Mouse (Mus musculus) right cerebral cortex, postnatal 36 days (tissue): ENCODE measurements around the gene Clns1a.

Experiments used
- DNase-seq, 2 experiments: peaks; one replicate each; pipeline ENCODE4 v3.0.0; 2022; ENCODE audit warnings: low spot score in 2 of 2, mixed read lengths in 1 of 2

Gene Clns1a

DNA sequence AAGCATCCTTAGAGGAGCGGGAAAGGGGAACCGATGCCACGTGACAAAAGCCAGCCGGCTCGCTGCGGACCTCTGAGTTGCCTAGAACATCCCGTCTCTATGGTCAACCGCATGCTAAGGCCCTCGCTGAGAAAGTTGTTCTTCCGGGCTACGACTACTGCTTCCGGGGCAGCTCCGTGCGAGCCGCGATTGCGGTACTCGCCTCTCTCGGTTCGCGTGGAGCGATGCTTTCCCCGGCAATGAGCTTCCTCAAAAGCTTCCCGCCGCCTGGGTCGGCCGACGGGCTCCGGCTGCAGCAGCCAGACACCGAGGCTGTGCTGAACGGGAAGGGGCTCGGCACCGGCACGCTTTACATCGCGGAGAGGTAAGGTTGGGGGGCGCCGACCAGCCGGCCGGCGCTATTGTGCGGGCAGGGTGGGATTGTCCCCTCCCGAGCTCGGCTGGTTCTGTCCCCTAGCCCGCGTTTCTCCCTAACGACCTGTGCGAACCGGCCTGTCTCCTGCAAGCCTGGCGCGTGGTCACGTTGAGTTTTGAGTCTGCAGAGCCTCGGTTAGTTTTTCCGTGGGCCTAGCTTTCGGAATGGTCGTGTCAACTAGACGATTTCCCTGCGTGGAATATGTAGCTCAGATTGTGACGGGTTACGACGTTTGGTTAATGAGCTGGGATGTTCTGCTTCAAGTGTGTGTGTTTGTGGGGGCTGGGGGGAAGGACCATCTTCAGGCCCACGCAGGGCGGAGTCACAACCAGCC lies at the start of gene Clns1a:
Clns1a (plus strand) TSS at position 129 of the 749 bp plus-strand sequence.
- peak; percentile 88 to 91 for DNase-seq

DNA sequence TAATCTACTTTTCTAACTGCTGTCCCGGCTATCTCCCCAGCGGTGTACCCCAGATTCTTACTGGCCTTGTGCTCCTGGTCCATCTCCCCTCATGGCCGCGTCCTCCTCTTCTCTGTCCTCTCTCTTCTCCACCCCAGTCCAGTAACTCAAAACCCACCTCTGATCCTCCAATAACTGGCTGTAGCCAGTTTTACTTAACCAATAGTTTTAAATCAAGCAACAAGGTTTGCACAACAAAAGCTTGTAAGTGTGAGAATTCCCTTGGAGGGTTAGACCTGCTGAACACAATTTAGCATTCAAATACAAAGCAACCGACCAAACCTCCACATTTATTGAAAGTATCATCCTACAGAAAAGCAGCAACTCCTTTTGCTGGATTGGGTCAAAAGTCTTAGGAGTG lies 48.8 kb upstream of the Clns1a start:
- DNase-seq, result no peak

DNA sequence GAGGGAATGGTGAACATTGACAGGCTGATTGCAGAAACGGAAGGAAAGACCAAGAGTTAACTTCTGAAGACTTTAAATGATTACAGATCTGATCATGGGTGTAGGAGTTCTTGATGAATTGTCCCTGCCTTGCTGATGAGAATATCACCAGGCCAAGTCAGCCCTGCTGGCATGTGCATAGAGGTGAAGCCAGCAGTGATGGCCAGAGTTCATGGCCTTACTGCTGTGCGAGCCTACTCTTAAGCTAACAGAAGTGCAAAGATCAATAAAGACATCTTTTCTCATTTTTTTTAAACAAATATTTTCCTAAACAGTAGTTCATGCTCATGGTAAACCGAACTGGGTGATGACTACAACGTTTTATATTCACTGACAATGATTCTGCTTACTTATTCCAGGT lies 45.7 kb upstream of the Clns1a start:
- no peak for DNase-seq

DNA sequence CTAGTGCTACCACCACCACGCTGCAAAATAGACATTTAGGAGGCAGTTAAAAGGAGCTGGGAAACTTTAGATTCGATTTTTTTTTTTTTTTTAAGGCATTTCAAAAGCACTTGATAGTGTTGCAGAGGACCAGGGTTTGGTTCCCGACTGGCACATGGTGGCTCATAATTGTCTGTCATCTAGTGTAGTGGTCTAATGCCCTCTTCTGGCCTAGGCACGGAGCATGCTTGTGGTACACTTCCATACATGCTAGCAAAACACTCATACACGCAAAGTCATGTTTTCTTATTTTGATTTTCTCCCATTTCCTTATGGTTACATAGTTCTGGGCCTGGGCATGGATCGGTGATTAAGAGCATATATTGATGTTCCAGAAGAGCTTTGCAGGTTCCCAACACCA lies 40.3 kb upstream of the Clns1a start:
- no peak for DNase-seq

DNA sequence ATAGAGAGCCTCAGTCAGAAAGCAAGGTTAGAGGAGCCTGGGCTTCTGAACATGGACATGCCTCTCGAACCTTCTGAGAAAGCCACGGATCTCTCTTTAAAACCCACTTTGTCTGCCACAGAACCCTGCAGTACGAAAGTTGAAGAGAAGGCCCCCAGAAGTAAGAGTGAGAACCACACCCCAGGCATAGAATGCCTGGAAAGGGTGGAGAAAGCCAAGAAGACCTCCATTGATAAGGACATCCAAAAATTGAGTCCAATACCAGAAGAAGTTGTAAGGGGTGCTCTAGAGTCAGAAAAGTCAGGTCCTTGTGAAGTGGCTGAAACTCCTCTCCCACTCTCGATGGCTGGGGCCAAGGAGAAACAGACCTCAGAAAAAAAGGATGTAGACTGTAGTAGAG lies 34.8 kb upstream of the Clns1a start:
- DNase-seq, result no peak

DNA sequence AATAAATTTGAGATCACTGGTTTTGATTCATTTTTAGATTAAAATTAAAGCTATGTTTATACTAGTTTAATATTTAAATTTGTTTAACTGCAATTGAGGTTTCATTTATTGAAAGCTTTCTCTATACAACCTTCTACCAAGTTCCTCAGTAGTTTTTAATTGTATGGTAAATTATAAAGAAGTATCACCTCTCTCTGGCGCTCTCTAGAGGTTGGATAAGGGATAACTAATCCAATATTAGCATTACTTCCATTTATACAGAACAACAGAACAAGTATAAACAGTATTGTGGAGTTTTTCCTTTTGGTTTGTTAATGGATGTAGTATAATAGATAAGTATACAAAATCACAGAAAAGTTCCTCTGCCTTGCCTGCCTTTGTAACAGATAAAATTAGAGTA lies 17.2 kb upstream of the Clns1a start:
- no peak for DNase-seq

DNA sequence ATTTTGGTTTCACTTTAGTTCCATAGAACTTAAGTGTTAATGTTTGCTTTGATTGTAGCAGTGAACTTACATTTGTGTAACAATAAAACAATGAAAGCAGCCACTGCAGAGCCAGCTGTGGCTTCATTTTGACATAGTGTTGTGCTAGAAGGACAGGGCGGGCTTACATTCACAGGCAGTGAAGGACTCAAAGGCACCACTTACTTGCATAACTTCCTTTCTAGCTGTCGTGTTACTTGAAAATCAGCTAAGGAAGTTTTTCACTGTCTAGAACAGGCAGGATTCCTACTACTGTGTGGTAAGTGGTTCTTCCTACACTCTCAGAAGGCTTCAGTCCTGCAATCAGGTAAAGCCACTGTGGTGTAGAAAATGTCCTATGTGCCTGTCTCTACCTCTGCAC lies 8.6 kb upstream of the Clns1a start:
- DNase-seq, result no peak

DNA sequence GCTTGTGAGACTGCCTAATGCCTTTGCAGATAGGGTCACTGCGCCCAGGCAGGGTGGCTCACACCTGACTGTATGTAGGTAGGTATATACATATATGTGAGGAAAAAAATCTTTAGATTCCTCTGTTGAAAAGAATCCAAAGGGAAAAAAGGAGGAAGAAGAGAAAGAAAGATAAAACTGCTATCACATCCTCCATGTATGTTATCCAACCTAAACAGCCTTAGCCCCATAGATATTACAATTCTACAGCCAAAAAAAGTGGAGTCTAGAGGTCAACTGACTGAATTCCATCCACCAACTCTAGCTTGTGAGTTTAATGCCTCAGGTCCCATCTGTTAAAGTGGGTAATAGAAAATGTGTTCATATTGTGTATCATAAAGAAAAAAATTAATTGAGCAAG lies 993 bp upstream of the Clns1a start:
- DNase-seq, result no peak

DNA sequence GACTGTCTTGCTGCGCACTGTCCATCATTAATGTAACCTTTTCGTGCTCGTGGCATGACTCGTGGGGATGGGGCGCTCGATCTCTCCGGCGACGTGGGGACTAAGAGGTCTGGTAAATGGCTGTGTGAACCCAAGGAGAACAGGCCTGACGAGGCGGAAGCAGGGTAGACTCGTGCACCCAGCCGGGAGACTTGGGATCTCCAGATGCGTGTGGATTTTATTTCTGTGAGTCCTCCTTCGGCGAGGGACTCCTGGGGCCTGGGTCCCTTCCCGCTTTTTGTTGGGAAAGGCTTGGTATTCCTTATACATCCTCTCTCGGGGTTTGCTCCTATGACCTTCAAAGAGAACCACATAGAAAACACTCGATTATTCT lies 315 bp upstream of the Clns1a start:
- DNase-seq, result no peak

DNA sequence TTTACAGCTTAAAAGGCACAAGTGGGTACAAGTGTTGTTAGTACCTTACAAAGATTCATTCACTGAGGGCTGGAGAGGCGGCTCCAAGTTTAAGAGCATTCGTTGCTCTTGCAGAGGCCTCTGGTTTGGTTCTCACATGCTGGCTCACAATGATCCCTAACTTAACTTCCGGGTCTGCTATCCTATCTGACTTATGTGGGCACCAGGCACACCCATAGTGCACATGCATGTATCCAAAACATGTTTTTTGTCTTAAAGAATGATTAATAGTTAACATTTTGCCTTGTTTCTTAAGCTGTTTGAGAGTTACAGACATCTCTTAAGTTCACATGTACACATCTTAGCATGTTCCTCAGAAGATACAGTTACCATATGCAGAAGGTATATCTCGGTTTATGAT lies 3.7 kb downstream of the Clns1a start:
- no peak for DNase-seq

DNA sequence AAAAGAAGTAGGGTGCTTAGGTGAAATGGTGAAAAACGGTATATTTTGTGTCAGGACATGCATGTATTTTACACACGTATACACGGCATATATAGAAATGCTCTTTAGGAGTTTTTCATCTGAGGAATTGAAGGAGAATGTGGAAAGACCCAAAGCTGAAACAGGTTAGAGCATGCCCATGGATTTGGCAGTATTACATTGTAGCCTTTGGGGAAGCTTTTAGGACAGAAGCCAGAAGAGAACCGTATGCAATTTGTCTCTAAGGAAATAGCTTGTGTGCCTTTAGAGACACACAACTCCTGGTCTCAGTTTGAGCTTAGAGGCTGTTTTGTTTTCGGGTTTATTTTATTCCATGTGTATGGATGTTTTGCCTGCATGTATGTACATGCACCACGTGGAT lies 4.7 kb downstream of the Clns1a start:
- DNase-seq, result no peak

DNA sequence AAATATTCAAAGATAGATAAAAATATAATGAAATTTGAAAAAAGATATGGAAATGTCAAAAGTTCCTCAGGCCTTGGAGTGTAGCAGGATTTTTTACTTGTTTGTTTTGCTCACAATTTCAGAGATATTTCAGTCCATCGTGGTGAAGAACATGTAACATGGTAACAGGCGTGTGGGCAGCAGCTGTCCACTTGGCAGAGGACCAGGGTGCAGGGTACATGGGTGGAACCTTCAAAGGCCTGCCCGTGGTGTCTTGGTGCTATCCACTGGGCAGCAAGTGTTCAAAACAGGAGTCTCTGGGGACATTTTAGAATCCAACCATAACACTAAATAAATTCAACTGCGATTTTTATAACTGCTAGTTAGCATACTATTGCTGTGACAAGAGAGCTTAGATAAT lies 10.7 kb downstream of the Clns1a start:
- DNase-seq, result no peak

DNA sequence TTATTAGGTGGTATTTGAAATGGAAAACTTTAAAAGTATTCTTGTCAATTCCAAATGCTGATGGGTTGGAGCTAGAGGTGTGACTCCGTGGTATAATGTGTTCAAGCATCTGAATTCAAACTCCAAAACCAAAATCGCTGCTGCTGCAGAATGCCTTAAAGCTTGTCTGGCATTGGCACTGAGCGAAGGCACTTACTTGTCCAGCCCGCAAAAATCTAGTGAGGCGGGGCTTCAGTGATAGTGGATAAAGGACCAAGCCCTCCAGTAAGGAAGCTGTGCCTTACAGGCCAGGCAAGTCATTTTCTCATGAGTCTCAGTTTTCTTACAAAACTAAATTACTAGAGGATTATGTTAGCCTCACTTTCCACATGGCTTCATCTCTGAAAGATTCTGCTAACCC lies 11.4 kb downstream of the Clns1a start:
- no peak for DNase-seq

DNA sequence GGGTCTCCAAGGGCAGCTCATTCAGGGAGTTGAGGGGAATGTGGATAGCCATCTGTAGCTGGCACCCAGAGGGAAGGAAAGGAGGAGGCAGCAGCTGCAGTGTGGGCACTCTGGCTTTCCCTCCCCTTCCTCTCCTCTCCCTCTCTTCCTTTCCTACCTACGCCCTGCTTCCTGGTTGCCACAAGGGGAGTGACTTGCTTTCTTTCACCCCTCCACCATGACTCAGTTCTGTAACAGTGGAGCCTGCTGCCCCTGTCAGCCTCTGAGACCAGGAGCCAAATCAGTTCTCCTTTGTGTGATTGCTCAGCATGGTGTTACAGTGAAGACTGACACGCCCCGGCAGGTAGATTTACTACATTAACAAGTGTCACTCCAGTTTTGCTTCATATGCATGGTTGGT lies 12.8 kb downstream of the Clns1a start:
- DNase-seq, result peak in 1 of 2 experiments; percentile 41

DNA sequence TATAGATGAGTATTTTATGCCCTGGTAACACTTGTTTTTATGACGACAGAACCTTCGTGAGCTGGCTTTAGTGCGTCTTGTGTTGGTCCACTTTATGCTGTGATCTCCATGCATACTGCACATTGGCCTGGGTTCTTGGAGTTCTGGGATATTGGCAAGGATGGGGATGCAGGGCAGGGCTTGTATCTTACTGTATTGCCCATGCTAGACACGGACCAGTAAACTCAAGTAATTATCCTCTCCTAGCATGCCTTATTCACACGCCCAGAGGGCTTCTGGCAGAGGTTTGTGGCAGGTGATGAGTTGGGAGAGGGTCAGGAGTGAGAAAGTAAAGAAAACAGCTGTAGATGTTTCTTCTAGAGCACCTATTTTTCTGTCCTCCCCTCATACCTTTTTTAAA lies 18.2 kb downstream of the Clns1a start:
- no peak for DNase-seq

DNA sequence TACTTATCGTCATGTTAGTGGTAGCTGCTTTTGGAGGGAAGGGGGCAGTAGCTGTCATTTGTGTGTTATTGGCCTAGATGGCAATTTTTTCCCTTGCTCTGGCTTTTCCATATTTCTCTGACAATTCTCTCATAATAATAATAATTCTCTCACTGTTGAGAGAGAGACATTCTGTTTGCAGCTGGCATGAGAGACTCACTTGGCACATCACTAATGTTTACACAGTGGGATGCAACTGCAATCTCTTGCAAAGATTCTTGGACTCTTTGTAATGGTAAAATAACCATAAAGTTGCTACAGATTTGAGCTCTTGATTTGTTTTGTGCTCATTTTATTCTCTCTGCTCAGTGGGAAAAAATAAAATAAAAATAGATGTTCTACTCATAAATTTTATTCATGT lies 20.9 kb downstream of the Clns1a start:
- no peak for DNase-seq

DNA sequence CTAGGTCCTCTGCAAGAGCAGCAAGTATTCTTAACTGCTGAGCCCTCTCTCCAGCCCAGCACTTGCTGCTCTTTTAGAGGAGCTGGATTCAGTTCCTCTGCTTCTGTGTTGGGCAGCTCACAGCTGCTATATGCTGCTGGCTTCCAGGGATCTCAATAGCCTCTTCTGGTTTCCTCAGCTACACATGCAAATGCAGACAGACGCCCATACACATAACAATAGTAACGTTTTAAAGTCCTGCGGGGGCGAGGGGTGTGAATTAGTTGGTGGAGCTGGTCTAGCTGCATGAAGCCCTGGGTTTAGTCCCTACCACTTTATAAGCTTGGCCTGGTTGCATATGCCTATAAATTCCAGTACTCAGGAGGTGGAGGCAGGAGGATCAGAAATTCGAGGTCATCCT lies 22.6 kb downstream of the Clns1a start:
- DNase-seq, result peak in 1 of 2 experiments; percentile 64

DNA sequence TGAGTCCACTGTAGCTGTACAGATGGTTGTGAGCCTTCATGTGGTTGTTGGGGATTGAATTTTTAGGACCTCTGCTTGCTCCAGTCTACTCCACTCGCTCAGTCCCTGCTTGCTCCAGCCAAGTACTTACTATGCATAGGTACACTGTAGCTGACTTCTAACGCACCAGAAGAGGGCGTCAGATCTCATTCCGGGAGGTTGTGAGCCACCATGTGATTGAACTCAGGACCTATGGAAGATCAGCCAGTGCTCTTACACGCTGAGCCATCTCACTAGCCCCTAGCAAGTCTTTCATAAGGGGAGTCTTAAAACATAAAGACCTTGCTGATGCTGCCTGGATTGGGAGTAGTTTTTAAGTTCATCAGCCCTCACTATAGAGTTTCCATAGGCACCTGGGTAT lies 23.7 kb downstream of the Clns1a start:
- no peak for DNase-seq

DNA sequence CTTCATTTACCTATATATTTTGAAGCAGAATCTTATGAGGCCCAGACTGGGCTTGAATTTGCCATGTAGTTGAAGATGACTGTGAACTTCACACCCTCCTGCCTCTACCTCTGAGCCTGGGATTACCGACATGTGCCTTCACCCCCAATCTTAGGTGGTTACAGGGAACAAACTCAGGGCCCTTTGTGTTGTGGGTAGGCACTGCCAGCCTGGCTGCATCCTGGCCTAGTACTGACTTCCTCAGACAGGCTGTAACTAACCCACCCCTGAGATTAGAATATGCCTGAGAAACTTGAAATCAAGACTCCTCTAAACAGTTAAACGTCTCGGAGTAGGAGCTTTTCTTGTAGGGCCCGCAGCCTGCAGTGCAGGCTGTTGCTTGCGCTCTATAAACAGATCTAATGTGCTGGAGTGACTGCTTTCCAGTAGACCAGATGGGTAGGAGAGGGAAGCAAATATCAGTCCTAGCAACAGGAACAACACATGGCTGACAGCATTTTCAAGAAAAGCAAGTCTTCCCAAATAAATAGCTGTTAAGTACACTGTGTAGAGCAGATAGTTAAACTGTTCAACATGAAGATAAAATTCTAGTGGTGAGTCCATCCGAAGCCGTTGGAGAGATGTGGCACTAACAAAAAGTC lies 26.0 kb downstream of the Clns1a start:
- no peak for DNase-seq

DNA sequence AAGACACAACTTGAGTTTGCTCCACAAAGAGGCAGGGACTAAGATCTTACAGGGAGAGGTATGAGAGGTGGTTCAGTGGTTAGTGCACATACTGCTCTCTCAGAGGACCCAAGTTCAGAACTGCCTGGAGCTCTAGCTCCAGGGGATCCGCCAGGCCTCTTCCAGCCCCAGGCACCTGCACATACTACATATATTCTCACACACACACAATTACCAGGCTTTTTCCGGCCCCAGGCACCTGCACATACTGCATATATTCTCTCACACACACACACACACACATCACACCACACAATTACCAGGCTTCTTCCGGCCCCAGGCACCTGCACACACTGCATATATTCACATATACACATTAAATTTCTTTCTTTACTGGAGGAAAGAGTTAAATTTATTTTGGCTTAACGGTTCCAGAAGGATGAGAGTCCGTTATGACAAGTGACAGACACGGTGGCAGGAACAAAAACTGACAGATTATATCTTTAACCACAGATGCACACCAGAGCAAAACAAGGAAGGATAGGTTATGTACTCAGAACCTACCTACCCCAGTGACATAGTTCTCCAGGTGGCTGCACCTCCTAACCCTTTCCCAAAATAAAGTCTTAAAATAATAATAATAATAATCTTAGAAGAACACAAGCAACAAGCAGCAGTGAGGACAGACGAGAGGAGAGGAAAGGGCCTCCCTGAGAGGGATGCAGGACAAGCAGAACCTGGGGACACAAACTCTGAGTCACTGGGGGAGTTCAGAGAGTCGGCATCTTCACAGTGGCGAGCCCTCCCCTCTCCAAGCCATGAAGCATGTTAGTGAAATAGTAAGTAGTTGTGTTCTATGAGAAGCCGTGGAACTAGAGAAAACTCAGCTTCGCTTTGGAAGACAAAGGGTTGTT lies 27.5 kb downstream of the Clns1a start:
- DNase-seq, result no peak

DNA sequence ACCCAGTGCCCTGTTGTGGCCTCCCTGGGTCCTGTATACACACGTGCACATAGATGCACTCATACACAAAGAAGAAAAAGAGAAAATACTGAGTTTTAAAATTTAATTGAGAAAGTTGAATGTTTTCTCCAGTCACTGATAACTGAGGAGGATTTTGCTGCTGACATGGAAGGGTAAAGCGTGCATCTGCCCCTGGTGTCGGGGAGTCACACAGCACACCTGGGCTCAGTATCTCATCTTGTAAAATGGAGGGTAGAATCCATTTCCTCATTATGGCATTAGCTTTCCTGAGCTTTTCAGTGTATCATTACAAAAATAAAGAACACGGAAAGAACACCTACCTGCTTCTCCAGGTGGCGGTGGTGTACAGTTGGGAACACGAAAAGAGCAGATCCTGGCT lies 29.0 kb downstream of the Clns1a start:
- DNase-seq, result no peak

DNA sequence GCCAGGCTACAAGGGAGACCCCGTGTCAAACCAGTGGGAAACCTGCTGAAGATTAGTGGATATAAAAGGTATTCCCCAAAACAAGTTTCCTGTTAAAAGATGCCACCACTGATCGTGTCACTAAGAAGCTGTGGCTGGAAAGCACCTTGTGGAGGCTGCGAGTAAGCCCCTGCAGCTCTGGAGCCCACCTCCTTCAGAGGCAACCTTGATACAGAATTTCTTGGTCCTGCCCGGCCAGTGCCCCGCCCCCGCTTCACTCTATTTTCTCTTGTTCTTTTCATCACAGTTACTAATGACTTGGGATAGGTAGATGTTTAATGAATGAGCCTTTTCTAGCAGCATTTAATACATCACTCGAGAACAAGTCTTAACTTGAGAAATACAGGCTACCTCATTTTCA lies 29.6 kb downstream of the Clns1a start:
- no peak for DNase-seq

DNA sequence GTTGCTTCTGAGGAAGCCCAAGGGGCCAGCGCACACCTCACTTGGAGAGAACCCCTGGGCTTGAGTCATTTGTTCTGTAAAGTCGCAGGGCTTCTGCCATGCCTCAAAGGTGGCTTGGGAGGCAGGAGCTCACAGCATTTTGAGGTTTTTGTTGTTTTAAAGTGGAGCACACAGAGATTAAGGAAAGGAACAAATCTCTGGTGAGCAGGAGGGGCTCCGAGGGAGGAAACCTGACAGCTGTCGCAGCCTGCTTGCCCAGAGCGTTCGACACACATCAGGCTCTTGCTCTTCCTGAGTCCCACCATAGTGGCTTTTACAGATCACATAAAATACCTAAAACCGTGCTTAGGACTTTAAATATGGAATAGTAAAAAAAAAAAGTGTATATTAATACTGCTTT lies 30.3 kb downstream of the Clns1a start:
- DNase-seq, result no peak
